Mouse (Mus musculus) A20 (cell line): ENCODE measurements around the gene Lingo3.
A peak's percentile ranks its signal among the peaks of the same experiment; 100 is the strongest.

Source experiments
- DNase-seq: peaks from one replicate; pipeline ENCODE4 v3.0.0-alpha.2; 2011; ENCODE audit warnings: low read depth, low spot score

Lingo3 gene

DNA sequence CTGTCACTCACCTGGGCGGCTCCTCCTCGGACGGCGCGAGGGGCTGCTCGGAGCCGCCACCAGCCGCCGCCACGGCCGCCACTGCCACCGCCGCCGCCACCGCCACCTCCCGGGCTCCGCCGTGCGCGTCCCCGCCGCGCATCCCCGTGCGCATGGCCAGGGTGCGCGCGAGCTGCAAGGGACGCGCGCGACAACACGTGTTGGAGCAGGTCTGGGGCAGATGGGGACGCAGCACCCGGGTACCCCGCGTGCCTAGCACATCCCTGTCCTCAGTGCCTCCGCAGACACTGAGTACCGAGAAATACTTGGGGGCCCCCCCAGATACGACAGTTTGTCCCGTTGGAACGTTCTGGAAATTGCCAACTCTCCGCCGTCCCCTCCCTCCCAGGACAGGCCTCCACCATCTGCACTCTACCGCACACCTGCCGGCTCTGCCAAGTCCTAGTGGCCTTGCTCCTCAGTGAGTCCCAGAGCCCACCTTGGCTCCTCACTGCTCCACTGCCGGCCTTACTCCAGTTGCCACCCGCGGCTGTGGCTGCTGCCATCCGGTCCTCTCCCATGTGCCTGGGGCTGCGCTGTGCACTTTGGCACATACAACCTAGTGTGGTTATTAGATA is at the start of gene Lingo3:
Gene Lingo3 (minus strand): TSS at position 109 of the 617 bp plus-strand sequence.
- no peak for DNase-seq

DNA sequence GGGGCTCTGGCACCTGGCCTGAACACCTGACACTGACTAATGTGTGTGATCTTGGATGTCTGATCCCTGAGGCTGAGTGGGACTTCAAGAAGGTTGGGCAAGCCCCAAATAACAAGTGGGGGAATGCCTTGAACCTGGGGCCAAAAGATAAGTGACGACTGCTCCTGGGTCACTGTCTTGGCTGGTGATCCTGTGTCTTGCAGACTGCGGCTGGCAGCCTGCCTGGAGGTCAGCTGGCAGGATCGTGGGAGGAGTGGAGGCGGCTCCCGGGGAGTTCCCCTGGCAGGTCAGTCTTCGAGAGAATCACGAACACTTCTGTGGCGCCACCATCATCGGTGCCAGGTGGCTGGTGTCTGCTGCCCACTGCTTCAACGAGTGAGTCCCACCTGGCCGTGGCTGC is 43.3 kb upstream of the Lingo3 start:
- DNase-seq: no peak

DNA sequence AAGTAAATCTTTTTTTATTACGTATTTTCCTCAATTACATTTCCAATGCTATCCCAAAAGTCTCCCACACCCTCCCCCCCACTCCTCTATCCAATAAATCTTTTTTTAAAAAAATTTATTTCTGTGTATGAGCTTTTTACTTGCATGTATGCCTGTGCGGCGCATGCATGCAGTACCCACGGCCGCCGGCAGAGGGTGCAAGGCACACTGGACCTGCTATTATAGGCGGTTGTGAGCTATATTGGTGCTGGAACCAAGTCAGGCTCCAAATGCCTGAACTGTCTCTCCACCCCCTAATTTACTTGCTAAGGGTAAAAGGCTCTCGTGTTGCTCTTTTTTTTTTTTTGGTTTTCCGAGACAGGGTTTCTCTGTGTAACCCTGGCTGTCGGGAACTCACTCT is 37.5 kb upstream of the Lingo3 start:
- DNase-seq: peak; percentile 79

DNA sequence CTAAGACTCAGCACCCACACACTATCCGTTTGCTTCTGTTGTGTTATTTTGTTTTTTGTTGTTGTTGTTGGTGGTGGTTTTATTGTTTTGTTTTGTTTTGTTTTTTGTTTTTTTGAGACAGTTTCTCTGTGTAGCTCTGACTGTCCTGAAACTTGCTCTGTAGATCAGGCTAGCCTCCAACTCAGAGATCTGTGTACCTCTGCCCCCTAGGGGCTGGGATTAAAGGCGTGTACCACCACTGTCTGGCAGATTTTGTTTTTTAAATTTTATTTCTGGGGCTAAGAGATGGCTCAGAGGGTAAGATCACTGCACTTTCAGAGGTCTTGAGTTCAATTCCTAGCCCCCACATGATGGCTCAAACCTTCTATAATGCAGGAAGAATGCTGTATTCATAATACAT is 37.1 kb upstream of the Lingo3 start:
- peak; percentile 59 for DNase-seq

DNA sequence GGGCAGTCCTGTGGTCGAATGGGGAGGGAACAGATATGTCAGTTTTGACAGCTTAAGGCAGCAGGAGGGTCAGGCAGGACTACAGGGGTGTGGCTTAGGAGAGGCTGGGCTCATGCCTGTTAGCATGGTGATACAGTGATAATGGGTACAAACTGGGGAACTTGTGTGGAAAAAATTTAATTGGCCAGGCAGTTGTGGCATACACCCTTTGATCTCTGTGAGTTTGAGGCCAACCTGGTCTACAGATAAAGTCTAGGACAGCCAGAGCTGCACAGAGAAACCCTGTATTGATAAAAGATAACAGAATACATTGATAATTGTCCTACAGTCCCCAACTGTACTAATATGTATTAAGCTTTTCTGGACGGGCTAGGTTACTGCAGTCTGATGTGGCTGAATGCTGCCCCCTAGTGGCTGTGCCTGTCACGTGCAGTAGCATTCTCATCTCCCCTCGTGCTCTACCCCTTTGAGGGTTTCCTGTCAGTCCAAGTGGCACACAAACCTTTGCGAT is 36.3 kb upstream of the Lingo3 start:
- DNase-seq: peak; percentile 81

DNA sequence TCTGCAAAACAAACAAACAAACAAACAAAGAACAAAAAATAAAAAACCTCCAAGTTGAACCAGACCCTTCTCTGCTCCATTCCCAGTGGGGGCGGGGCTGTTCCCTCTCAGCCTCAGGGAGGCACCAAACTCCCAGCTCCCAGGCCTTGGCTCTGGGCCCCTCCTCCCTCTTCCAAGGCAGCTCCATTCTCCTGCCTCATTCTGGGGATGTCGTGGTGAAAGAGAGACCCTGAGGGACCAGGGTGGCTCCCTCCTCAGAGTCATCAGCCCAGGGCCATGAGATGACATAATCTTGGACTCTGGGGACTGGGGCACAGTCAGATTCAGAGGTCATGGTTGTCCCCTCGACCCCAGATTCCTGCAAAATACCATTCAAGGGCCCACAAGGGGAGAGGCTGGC is 32.8 kb upstream of the Lingo3 start:
- DNase-seq: no peak

DNA sequence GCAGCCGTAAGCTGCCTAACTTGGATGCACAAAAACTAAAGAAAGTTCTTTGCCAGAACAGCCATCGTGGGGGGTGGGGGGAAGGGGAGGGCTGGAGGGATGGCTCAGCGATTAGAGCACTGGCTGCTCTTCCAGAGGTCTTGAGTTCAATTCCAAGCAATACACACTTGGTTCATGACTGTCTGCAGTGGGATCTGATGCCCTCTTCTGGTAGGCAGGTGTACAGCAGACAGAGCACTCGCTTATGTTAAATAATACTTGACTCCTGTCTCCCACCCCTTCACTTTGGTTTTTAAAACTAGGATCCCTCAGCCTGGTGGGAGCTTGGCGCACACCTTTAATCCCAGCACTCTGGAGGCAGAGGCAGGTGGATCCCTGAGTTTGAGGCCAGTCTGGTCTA is 32.2 kb upstream of the Lingo3 start:
- DNase-seq: peak; percentile 63

DNA sequence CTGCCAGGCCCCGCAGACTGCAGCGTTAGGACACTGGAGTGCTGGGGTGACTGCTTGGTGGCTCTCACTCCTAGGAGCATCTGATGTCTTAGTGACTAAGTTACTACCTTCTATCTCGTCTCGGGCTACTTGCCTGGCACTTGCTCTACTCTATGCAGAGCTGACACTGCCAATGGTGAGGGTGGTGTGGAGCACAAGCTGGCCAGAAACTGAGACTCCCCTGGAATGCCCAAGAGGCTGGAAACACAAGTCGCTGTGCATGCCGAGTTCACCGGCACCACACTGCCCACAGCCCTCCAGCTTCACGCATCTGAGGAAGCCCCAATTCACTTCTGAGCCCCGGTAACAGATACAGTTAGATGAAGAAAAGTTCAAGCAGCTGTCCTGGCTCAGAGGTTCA is 30.2 kb upstream of the Lingo3 start:
- DNase-seq: no peak

DNA sequence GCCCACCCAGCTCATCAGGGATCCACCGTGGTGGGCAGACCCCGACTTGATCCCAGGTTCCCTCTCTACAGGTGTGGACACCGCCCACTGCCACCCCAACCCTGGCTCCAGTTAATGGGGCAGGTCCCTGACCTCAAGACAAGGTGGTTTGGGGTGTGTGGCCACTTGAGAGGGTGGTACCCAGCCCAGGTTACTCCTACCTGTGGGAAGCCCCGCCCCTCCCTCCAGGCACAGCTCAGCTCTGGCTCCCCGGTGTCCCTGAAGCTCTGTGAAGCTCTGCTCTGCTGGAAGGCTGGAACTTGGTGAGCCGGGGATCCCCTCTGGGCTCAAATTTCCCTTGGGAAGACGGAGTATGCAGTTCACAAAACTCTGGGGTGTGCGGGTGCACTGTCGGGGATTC is 27.7 kb upstream of the Lingo3 start, which contains the start of gene Tmprss9:
Gene Tmprss9 (plus strand): TSS at position 268 of the 400 bp plus-strand sequence.
- DNase-seq: no peak

DNA sequence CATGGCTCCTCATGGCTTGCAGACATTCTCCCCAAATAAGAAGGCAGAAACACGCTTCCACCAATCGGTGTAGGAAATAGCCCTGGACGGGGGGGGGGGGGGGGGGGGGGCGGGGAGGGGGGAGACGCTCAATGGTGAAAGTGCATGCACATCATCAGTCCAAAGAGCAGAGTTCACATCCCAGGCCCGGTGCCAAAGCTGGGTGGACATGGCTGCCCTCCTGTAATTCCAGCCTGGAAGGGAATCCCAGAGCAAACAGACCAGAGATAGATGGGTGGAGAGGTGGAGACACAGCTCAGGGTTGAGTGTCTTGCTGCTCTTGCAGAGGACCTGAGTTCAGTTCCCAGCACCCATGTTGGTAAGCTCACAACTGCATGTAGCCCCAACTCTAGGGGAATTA is 27.2 kb upstream of the Lingo3 start:
- DNase-seq: no peak

DNA sequence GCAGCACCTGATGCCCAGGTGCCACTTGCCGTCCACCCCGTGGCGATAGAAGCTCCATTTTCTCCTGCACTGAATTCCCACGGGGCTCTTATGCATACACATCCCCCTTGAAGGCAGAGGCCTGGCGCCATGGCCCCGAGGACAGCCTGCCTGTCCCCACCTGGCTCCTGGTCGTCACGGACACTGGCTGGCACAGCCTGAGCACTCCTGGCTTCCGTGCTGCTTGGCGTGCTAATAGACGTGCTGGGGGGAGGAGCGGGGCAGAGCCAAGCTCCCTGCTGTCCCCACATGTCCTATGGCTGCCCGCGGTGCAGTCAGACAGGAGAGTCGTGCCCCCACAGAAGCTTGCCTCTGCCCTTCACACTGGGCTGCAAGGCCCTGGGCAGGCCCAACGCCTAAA is 20.6 kb upstream of the Lingo3 start:
- DNase-seq: no peak

DNA sequence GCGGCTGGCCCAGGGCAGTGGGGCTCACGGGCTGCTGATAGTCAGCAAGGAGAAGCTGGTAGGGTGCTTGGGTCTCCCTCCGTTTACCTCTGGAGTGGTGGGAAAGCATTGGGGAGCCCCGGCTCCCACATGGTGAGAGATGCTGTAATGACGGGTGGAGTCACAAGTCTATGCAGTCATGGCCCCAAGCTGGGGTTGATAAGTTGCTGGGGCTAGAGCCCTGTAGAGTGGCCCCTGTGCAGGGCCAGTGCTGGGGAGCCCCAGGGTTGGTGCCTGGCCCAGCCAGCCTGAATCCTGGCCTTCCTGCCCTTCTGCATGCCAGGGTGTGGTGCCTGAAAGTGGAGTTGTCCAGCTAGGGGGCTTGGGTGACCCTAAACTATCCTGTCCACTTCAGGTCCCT is 18.5 kb upstream of the Lingo3 start:
- no peak for DNase-seq

DNA sequence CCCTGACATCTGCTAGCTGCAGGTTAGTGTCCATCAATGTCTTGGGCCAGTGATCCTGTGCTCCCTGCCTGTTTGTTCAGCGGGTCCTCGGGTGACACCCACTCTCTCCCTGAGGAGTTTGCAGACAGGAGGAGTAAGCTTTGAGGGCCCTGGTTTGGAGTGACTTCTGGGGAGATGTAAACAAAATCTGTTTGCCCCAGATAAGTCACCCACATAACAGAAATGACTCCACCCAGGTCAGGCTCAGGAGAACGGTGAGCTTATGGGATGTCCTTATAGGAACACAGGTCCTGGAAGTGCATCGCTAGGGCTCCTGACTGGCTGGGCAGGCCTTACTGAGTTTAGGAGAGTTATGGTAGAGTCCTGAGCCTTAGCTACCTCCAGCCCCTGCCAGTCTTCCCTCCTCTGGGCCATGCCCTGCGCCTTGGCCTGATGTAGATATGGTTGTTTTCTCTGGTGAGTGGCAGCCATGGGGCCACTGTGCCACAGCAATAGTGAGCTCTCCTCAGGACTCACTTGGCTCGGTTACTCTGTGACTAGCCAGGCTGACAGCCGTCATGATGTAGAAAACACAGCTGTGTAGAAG is 14.6 kb upstream of the Lingo3 start:
- no peak for DNase-seq

DNA sequence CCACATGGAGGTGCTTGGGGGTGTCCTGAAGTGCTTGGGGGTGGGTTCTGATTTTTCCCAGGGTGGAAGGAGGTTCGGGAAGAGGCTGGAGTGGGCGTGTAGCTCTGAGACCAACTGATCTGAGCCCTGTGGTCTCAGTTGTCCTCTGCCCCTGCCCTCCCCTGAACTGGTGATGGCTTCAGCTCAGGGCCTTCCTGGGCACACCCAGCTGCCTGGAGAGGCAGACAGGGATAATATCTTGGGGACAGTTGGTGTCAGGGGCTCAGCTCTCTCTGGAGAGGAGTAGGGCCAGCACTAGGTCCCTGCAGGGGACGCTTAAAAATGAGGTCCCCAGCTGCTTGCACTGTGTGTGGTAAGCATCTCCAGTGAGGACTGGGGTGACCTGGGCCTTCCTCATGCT is 14.0 kb upstream of the Lingo3 start:
- no peak for DNase-seq

DNA sequence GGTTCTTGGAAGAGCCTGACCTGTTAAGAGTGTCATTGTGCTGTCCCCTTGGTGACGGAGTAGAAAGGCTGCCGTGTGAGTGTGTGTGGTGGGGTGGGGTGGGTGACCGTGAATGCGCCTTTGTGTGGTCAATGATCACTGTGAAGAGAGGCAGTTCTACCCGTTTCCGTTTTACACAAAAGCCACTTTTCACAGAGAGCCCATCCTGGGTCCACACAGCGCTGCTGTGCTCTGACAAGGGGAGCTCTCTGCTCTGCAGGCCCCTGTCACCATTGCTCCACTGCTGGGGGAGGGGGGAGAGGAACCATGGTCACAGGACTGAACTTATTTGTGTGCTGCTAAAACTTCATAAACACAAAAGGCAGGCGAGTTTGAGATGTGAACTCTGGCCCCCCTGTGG is 13.5 kb upstream of the Lingo3 start:
- DNase-seq: no peak

DNA sequence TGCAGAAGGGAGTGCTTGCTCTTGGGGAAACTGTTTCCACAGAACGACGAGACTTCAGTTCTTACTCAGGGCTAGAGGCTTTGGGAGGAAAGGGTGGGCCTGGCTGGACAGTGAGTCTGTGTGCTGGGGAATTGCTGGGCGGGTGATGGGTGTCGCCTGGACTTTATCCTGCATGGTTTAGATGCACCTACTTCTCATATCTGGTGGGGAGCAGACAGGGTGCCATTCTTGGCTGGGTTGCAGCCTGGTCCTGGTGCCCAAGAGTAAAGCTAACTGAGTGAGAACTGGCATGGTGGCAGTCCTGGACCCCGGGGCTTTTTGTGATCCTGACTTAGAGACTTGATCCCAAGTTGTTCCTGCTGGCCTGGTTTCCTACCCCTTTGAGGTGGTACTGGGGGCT is 13.1 kb upstream of the Lingo3 start:
- DNase-seq: no peak

DNA sequence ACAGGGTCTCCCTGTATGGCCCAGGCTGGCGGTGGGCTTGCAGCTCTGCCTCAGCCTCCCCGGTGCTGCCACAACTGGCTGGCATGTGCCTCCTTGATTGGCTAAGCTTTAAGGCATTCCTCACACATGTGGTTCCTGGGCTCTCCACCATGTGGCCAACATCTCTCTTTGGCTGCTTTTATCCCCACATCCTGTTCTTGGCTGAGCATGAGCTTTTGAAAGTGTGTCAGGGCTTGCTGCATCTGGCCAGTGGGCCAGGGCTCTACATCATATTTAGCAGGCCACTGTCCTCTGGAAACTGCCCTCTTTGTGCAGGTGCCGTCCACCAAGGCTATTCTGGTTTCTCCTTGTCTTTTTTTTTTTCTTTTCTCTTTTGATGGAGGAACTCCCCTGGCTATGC is 12.4 kb upstream of the Lingo3 start:
- peak; percentile 16 for DNase-seq

DNA sequence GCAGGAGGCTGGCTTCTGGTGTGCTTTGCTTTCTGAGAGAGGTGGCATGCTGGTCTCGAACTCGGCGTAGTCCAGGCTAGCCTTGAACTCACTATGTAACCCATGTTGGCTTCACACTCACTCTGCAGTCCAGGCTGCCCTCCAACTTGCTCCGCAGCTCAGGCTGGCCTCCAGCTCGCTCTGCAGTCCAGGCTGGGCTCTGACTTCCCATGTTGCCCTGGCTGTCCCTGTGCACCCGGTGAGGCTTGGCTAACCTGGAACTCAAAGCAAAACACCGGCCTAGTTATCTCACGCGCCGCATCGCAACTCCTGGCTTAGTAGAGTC is 11.9 kb upstream of the Lingo3 start:
- DNase-seq: peak; percentile 37

DNA sequence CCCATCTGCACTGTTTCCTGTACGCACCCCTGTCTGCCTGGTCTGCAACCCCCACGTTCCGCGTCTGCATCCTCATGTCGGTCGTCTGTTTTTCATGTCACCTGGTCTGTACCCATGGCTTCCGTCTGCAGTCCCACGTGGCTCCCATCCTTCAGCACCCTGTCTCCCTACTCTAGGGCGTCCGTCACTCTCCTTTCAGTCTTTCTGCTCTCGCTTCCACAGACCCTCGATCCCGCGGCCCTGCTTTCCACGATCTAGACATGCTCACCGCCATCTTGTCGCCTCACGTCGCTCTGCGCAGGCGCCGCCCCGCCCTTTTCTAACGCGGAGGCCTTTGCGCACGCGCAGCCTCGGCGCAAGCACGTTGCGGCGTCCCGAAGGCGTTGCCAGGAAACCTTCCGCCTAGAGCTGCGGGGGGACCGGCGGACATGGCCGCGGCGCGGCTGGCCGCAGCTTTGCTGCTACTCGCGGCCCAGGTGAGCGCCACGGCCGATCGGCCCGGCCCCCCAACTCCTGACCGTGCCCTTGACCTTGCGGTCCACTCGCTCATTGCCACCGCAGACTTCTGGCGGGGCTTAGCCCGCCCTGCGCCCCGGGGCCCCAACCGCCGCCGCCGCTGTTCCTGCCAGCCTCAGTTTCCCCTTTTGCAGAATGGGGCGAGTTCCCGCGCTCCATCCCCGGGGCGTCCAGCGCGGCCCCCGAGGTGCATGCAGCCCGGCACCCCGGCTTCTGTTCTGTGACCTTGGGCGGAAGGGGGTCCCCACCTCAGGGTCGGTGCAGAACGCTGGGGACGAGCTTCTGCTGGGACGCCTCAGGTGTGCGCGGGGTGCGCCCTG is 11.3 kb upstream of the Lingo3 start, which contains the start of the genes Lsm7 and Sppl2b:
Gene Lsm7 (minus strand): TSS at position 297 of the 836 bp plus-strand sequence.
Gene Sppl2b (plus strand): TSS at position 363 of the 836 bp plus-strand sequence.
- DNase-seq: peak; percentile 96

DNA sequence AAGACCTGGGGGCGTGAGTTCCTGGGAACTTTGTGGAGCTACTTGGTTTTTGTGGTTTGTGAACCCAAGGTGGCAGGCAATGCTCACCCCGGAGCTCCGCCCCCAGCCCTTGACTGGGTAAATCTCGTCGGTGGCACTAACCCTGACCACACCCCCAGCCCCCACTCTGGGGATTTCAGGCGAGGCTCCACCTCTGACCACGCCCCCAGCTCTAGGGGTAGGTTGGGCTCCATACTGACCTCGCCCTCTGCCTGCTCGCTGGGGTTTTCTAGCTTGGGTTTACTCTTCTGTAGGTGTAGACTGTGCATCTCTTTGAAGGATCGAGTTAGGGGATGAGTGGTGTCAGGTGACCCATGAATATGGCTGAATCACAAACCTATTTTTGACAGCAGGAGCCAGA is 4.7 kb upstream of the Lingo3 start:
- peak; percentile 92 for DNase-seq

DNA sequence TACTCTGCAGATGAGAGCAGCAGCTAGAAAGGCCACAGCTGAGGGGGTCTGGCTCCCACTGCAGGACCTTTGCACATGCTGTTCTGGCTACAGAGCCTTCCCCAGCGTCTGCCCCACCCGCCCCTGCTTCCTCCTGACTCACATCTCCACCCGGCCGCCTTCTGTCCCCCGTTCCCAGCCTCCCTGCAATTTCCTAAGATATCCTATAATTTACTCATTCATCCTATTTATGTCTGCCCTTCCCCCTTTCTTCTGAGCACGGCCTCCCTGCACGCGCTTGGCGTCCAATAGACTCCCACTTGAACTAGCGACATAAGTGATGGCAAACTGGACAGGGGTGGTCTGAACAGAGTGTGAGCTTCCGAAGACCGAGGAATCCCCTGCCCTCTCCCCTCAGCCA is 1.9 kb upstream of the Lingo3 start:
- no peak for DNase-seq

DNA sequence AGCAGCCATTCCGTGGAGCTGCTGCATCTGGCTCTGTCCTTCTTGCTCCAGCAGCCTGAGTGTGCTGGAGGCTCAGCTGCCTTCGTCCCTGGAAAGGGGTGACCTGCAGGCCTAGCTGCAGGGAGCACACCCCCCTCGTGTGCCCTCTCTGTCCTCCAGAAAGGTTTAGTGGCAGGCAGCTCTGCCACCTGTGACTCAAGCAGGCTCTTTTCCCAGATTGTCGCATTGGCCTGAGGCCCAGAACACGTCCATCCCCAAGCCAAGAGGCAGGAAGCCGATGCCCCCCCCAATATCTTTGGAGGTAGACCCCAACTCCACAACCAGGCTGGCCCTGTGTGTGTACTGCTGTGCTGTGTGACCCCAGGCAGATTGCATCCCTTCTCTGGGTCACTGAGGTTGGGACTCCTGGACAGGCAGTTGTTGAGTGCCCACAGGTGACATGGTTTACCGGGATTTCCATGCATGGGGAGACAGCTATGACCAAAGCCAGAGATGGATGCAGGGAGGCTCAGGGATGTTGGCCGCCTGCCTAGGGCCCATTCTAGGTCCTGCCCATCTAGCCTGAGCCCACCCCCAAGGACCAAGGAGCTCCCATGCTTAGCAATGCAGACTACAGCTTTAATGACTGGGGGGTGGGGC is 1.3 kb upstream of the Lingo3 start:
- DNase-seq: no peak
